29 mouse cellular contexts compared by ENCODE assay signal in genomic region chr1:30289073-30289472, GRCm38 (mm10).
DNase-seq lines count a peak whose midpoint lies in the region; ATAC-seq lines count a peak whose summit lies in the region.
"Had no signal": no experiment of that assay in that cellular context is flagged by ENCODE, and none has a peak within 500 bp of the region (broad histone marks: within the 10 kb centered on the region; RNA-seq: fewer than 3 reads in every experiment).

No protein-coding gene starts in this region.

- H3K27me3 ChIP-seq in hindbrain, embryonic 11.5 days (ENCODE audit: control insufficient read depth, insufficient read depth, low read length): no peaks in the 10 kb centered on the region
- H3K27me3 ChIP-seq in hindbrain, embryonic 13.5 days: no peaks in the 10 kb centered on the region
- H3K27me3 ChIP-seq in midbrain, embryonic 12.5 days: no peaks in the 10 kb centered on the region
- H3K27me3 ChIP-seq in midbrain, embryonic 13.5 days: no peaks in the 10 kb centered on the region
- H3K27me3 ChIP-seq: CH12.LX; embryonic facial prominence, embryonic 13.5 days; embryonic facial prominence, embryonic 15.5 days; forebrain, embryonic 12.5 days; Patski had no signal

- no peak for DNase-seq in hindbrain, embryonic 11.5 days (ENCODE audit: low spot score)
- DNase-seq in retina, embryonic 14.5 days (ENCODE audit: low spot score): peak; percentile 2
- no peak for DNase-seq in retina, postnatal 1 day
- DNase-seq: adrenal gland, adult 8-10 months; adrenal gland, postnatal 14 days; adrenal gland, postnatal 36 days; B cell, adult 2 months; cerebellum, adult 11 months; cerebellum, adult 18-20 months; cerebellum, adult 8-10 months; cerebellum, adult 9-11 months; cerebellum, postnatal 14 days; cerebellum, postnatal 36 days; embryo, embryonic 11 days had no signal

- no peaks in the 10 kb centered on the region for H3K4me1 ChIP-seq in hindbrain, embryonic 11.5 days (replicated peaks; ENCODE audit: control insufficient read depth, insufficient read depth, low read length)
- H3K4me1 ChIP-seq in hindbrain, embryonic 13.5 days (replicated peaks): no peaks in the 10 kb centered on the region
- H3K4me1 ChIP-seq in midbrain, embryonic 12.5 days: no peaks in the 10 kb centered on the region
- H3K4me1 ChIP-seq in midbrain, embryonic 13.5 days (replicated peaks): 0 out of 2 replicates have a peak, but pooled peaks cover 3% of the 10 kb centered on the region
- H3K4me1 ChIP-seq: embryonic facial prominence, embryonic 13.5 days; embryonic facial prominence, embryonic 15.5 days; forebrain, embryonic 10.5 days; forebrain, embryonic 12.5 days had no signal

- ATAC-seq in hindbrain, embryonic 11.5 days (ENCODE audit: low FRiP score): peak; percentile 66; the same call in 1 of the 2 replicates
- no peak for ATAC-seq in hindbrain, embryonic 13.5 days (ENCODE audit: low FRiP score)
- ATAC-seq in midbrain, embryonic 12.5 days (ENCODE audit: low FRiP score, low read depth): peak; percentile 63; the same call in 1 of the 2 replicates
- ATAC-seq in midbrain, embryonic 13.5 days: no peak
- ATAC-seq: activated CD4-positive, CD25-positive, alpha-beta regulatory T cell, adult 4 months; CD4-positive, CD25-positive, alpha-beta regulatory T cell, adult 4 months; forebrain, embryonic 14.5 days; forebrain, embryonic 16.5 days; Patski had no signal

- 69% methylated on average over 2 of the region's 2 CpGs for WGBS in hindbrain, embryonic 11.5 days
- 59% methylated on average over 2 of the region's 2 CpGs for WGBS in hindbrain, embryonic 13.5 days
- WGBS in midbrain, embryonic 12.5 days: 56% methylated on average over 2 of the region's 2 CpGs
- 49% methylated on average over 2 of the region's 2 CpGs for WGBS in midbrain, embryonic 13.5 days

- no peaks in the 10 kb centered on the region for H3K9me3 ChIP-seq in hindbrain, embryonic 11.5 days (ENCODE audit: control insufficient read depth, low read length)
- no peaks in the 10 kb centered on the region for H3K9me3 ChIP-seq in hindbrain, embryonic 13.5 days
- no peaks in the 10 kb centered on the region for H3K9me3 ChIP-seq in midbrain, embryonic 12.5 days
- no peaks in the 10 kb centered on the region for H3K9me3 ChIP-seq in midbrain, embryonic 13.5 days
- H3K9me3 ChIP-seq: embryonic facial prominence, embryonic 13.5 days; embryonic facial prominence, embryonic 15.5 days; forebrain, embryonic 10.5 days; forebrain, embryonic 12.5 days; G1E had no signal

- no peak overlapping the region for H3K4me3 ChIP-seq in hindbrain, embryonic 11.5 days (ENCODE audit: low read depth, low read length)
- no peak overlapping the region for H3K4me3 ChIP-seq in hindbrain, embryonic 13.5 days
- H3K4me3 ChIP-seq in midbrain, embryonic 12.5 days: no peak overlapping the region
- no peak overlapping the region for H3K4me3 ChIP-seq in midbrain, embryonic 13.5 days (replicated peaks)
- H3K4me3 ChIP-seq: embryonic facial prominence, embryonic 13.5 days; embryonic facial prominence, embryonic 15.5 days; erythroblast, embryonic 14.5 days; forebrain, embryonic 10.5 days; forebrain, embryonic 12.5 days had no signal

- H3K4me2 ChIP-seq in hindbrain, embryonic 11.5 days (replicated peaks; ENCODE audit: low read depth, low read length): no peak overlapping the region
- H3K4me2 ChIP-seq in hindbrain, embryonic 13.5 days: no peak overlapping the region
- H3K4me2 ChIP-seq in midbrain, embryonic 12.5 days (replicated peaks): no peak overlapping the region
- no peak overlapping the region for H3K4me2 ChIP-seq in midbrain, embryonic 13.5 days (replicated peaks)
- H3K4me2 ChIP-seq: embryonic facial prominence, embryonic 13.5 days; embryonic facial prominence, embryonic 15.5 days; forebrain, embryonic 12.5 days had no signal

- no peaks in the 10 kb centered on the region for H3K36me3 ChIP-seq in hindbrain, embryonic 11.5 days (ENCODE audit: control insufficient read depth, insufficient read depth, low read length)
- no peaks in the 10 kb centered on the region for H3K36me3 ChIP-seq in hindbrain, embryonic 13.5 days
- no peaks in the 10 kb centered on the region for H3K36me3 ChIP-seq in midbrain, embryonic 12.5 days
- no peaks in the 10 kb centered on the region for H3K36me3 ChIP-seq in midbrain, embryonic 13.5 days
- H3K36me3 ChIP-seq: embryonic facial prominence, embryonic 13.5 days; embryonic facial prominence, embryonic 15.5 days; forebrain, embryonic 10.5 days; forebrain, embryonic 12.5 days; G1E had no signal

- H3K9ac ChIP-seq in hindbrain, embryonic 11.5 days (ENCODE audit: low read depth, low read length): no peak overlapping the region
- no peak overlapping the region for H3K9ac ChIP-seq in hindbrain, embryonic 13.5 days
- H3K9ac ChIP-seq in midbrain, embryonic 12.5 days (replicated peaks): no peak overlapping the region
- no peak overlapping the region for H3K9ac ChIP-seq in midbrain, embryonic 13.5 days (replicated peaks)
- H3K9ac ChIP-seq: embryonic facial prominence, embryonic 13.5 days; embryonic facial prominence, embryonic 15.5 days; forebrain, embryonic 12.5 days had no signal

- no peak overlapping the region for H3K27ac ChIP-seq in hindbrain, embryonic 11.5 days (ENCODE audit: low read depth, low read length)
- H3K27ac ChIP-seq in hindbrain, embryonic 13.5 days: no peak overlapping the region
- H3K27ac ChIP-seq in midbrain, embryonic 12.5 days (replicated peaks): no peak overlapping the region
- no peak overlapping the region for H3K27ac ChIP-seq in midbrain, embryonic 13.5 days
- H3K27ac ChIP-seq: embryonic facial prominence, embryonic 13.5 days; embryonic facial prominence, embryonic 15.5 days; forebrain, embryonic 10.5 days; forebrain, embryonic 12.5 days had no signal

Comparison
In these comparisons a context has a peak if more than half of its experiments do, and no peak if none do; other contexts are left out.
1. ATAC-seq: peak in hindbrain, embryonic 11.5 days (single experiment) and midbrain, embryonic 12.5 days (single experiment); none in hindbrain, embryonic 13.5 days (single experiment) and midbrain, embryonic 13.5 days (single experiment).